Mouse (Mus musculus) right cerebral cortex, postnatal 36 days (tissue): ENCODE data around the gene Chrna3.

Experiments used
- DNase-seq, 2 experiments: peaks; one replicate each; pipeline ENCODE4 v3.0.0; 2022; ENCODE audit warnings: low spot score in 2 of 2, mixed read lengths in 1 of 2

The Chrna3 gene

DNA sequence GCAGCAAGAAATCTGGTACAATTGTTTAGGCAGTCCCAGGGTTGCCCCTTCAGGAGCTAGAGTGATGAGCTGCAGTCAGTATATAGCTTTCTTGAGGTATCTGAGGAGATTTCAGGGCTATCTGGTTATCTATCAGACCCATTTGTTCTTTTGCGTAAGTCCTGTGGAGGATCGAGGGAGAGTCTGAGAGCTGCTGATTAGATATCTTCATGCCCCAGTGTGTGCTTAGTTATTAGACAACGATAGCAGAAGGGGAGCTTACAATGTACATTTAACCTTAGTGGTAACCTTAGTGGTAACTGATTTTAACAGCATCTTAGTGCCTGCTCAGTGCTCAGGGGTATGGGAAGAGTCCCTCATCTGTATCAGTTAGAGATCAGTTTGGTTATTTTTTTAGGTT lies 30.7 kb downstream of the Chrna3 start:
- DNase-seq: no peak

- DNase-seq: no peak
Measured at GRCm38 (mm10) chr9:54994381-54994780, 32.0 kb downstream of the Chrna3 start.

DNA sequence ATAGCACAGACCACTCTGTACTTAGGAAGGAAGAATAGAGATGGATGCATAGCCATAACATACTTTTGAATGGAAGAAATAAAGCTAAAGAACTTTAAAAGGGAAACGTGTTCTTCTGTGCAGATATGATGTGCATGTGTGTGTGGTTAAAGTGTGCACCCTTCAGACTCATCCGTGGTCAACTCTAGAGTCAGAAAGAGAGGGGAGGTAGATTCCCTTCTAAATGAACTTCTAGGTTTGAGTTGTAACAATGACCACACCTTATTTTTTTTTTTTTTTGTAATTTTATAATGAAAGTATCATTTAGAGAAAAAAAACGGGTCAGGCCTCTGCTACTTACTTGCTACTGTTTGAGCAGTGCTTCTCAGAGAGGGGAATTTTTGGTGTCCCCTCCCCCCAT lies 36.0 kb downstream of the Chrna3 start:
- no peak for DNase-seq

- no peak for DNase-seq
Measured at GRCm38 (mm10) chr9:54982401-54982800, 44.0 kb downstream of the Chrna3 start.

DNA sequence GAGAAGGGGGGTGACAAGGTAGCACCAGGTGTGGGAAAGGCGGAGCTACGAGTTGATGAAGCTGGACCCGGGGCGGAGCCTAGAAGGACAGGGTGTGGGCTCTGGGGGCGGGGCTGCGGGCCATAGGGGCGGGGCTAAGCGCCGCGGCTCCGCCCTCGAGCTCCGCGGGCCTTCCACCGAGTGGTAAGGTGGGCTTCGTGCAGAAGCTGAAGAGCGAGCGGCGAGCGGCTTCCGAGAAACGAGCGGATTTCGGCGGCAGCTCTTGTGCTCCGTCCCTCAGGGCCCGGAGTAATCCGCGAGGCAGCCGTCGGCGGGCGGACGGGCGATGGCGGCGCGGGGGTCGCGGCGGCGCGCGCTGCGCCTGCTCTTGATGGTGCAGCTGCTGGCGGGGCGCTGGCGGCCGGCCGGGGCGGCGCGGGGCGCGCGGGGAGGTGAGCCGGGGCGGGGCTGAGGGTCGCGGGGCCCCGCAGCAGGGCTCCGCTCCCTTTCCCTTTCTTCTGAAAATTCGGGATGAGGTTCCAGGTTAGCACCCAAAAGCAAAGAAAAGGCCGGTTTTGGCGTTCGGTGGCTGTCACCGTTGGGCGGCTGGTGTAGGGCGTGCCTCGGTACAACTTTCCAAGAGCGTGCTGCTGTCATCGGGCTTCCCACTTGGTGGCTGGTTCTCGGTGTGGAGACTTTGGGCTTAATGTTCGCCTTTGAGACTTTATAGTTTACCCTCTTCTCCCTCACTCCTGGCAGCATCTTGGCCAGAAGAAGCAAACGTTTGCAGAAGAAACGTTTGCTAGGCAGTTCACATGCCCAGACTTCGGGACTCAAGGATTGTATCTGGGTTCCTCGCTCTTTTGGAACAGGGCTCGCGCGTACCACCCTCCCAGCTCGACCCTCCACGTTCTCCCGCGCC lies 44.8 kb downstream of the Chrna3 start:
- DNase-seq: no peak

DNA sequence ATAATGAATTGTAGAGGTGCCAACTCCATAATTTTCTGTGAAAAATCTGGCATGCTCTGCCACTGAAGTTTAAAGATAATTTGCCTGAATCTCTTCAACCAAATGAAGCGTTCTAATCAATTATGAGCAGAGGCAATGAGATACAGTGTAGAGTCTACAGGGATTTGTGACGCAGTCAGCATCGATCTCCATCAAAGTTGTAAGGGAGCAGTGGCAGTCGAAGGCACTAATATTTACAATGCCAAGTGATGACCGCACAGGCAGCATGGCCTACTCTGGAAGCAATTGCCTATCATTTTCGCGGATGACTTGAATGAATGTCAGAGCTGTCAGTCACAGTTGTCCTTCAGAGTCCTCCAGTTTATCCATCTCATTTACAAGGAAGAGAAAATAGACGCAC lies 45.7 kb downstream of the Chrna3 start, which contains the start of gene Chrna5:
Gene Chrna5 (plus strand): TSS at position 207 of the 400 bp plus-strand sequence.
- DNase-seq: no peak

- DNase-seq: no peak
Measured at GRCm38 (mm10) chr9:54969972-54970637, 56.3 kb downstream of the Chrna3 start.

- DNase-seq: no peak
Measured at GRCm38 (mm10) chr9:54963669-54964068, 62.7 kb downstream of the Chrna3 start.

- DNase-seq: no peak
Measured at GRCm38 (mm10) chr9:54961059-54961458, 65.3 kb downstream of the Chrna3 start.
